Mouse (Mus musculus) erythroid progenitor cell, adult 5-6 weeks (primary cell): ENCODE measurements at regions not wholly inside any gene's neighbourhood (a gene's known extent, or its start where the extent isn't known, plus 50 kb on each side); places are given as distances from the start of the nearest gene placed in this dataset.
"Not testable (repeated sequence)": the region's sequence is repeated elsewhere in the genome, so short reads cannot be mapped to it uniquely, and the experiment has no call there.

Experiments
- ATAC-seq: replicated peaks from 2 replicates; pipeline ENCODE4 v1.8.0; 2016; ENCODE audit warnings: moderate number of reproducible peaks, mild to moderate bottlenecking, moderate TSS enrichment, inconsistent platforms; ENCODE audit not compliant: poor library complexity, low FRiP score, severe bottlenecking

DNA sequence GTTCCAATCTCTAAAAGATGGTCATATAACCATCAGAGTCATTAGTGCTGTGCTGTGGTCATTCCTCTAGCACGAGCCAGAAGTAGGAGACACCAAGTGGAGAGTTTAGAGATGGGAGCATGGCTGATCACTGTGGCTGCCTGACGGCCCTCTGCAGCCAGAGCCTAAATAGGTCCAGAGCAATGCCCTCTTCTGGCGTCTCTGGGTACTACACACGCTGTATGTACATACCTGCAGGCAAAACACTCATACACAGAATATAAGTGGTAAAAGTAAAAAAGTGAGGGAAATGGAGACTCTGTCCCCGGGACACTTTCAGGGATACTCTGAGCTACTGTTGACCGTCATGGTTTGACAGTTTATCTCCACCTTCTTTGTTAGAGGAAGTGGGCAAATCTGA, 91.4 kb downstream of the Gm21738 start:
- ATAC-seq = no peak

DNA sequence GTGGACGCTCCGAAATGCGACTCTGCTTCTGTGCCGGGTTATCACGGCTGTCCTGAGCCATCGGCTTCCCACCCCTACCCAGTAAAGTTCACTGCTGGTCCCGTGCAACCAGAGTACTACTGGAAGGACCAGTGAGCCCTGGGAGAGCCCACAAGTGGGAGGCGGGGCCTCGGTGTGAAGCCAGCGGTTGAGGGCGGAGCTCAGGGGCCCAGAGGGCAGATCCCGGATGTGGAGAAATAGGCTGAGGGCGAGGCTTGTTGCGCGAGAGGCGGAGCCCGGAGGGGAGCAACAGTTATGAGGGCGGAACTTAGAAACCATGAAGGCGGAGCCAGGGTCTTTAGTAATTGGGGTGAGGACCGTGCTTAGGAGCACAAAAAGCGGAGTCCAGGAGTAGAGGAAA, 107.1 kb downstream of the Gm21738 start:
- ATAC-seq = peak; percentile 57

DNA sequence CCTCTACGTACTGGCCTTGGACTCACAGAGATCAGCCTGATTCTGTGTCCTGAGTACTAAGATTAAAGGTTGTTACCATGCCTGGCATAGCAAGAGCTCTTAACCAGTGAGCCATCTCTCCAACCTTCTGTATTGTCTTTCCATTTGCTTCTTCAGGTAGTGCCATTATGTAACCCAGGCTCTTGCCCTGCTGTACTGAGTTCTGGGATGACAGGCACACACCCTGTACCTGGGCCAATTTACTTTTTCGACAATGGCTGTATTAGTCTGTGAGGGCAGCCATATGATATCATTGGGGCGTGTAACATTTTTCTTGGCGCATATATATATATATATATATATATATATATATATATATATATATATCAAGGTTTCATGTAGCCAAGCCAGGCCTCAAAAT, 115.9 kb downstream of the Gm21738 start:
- not testable (repeated sequence) for ATAC-seq

DNA sequence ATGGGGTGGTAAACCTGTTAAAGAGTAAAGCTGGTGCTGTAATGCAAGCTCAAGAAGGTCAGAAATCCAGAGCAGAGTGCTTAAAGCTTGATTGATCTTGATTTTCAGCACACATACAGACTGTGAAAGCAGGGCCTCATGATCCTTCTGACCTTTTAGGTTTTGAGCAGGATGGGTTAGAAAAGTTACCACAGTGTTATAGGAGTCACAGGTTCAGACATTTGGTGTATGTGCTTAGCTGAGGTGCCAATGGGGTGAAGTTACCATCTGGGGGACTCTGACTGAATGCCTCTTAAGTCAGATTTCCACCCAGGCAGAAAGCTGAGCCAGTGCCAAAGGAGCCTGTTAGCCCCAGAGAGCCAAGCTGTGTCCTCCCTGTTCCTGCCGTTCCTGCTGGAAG, 139.6 kb downstream of the Gm21738 start:
- no peak for ATAC-seq

DNA sequence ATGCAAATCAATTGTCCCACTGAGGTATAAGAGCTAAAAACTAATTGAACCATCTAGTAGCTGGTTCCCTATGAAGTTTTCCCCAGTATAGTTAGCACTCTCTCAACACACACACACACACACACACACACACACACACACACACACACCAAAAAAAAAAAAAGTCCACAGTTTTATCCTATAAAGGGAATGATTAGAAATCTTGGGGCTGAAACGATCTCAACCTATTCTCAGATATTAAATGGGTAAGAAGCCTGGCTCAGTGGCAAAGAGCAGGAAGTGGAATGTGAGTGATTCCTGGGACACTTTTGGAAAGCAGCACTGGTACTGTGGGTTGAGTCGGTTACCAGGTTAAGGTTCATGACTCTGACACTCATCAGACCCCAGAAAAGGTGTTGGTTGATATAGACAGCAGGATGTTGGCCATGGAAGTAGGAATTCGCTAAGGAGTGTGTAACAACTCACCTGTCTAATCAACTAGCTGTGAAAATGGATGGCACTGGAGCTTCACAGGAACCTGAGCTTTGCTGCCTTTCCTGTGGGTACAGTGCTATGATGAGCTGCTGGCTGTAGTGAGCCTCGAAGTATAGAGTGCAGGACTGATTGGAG, 140.8 kb downstream of the Gm21738 start:
- ATAC-seq = peak; percentile 94
